Mouse (Mus musculus) cerebellum, adult 11-12 months (tissue): Measurements from ENCODE around the gene Il1f5.

Source experiments
- DNase-seq: peaks from one replicate; pipeline ENCODE4 v3.0.0; 2022

Gene Il1f5

GRCm38 (mm10) chr2:24276654-24277053 is at the start of gene Il1f5:
TSS of gene Il1f5 (plus strand) at chr2:24276954.
- DNase-seq = no peak

GRCm38 (mm10) chr2:24227191-24227590 is 49.6 kb upstream of the Il1f5 start:
- no peak for DNase-seq

GRCm38 (mm10) chr2:24267503-24267902 is 9.3 kb upstream of the Il1f5 start:
- no peak for DNase-seq

- no peak for DNase-seq
These were observed 3.1 kb upstream of the Il1f5 start for GRCm38 (mm10) chr2:24273619-24274018.

GRCm38 (mm10) chr2:24275146-24275545 is 1.6 kb upstream of the Il1f5 start:
- no peak for DNase-seq

GRCm38 (mm10) chr2:24290896-24291295 is 14.1 kb downstream of the Il1f5 start, which contains the start of gene Il1f10:
TSS of gene Il1f10 (plus strand) at chr2:24291196.
- DNase-seq = no peak

- DNase-seq = no peak
These were observed 17.9 kb downstream of the Il1f5 start for GRCm38 (mm10) chr2:24294616-24295015.

- DNase-seq = no peak
These were observed 20.1 kb downstream of the Il1f5 start for GRCm38 (mm10) chr2:24296837-24297236.

- DNase-seq = no peak
These were observed 34.7 kb downstream of the Il1f5 start for GRCm38 (mm10) chr2:24311302-24312001.

GRCm38 (mm10) chr2:24316919-24317318 is 40.2 kb downstream of the Il1f5 start:
- DNase-seq = no peak

GRCm38 (mm10) chr2:24317919-24318598 is 41.3 kb downstream of the Il1f5 start:
- DNase-seq = no peak
